17 mouse cellular contexts compared by ENCODE assay signal in the genomic region with DNA sequence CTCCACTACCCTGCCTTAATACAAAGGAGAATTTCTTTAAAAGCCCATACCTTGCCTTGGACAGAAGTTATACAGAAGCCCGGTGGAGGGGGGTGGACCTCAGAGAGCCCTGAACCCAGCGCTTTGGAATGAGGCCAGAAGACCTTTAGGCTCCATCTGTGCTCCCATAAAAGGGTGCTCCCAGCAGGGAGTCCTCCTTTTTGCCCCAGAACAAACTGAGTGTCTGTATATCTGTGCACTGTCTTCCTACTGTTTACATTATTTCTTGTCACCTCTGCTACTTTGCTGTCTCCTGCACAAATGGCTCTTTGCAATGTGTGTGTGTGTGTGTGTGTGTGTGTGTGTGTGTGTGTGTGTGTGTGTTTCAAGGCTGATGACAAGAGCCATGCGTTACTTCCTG. TPM values are rescaled to one million over a fixed set of nuclear protein-coding genes. Genes with fewer than 3 reads are reported as not detected.
DNase-seq lines count a peak whose midpoint lies in the region; ATAC-seq and TF ChIP-seq lines count a peak whose summit lies in the region.
"Had no signal": no experiment of that assay in that cellular context is flagged by ENCODE, and none has a peak within 500 bp of the region (broad histone marks: within the 10 kb centered on the region; RNA-seq: fewer than 3 reads in every experiment).

No protein-coding gene starts in this region.

- no peak for TF ChIP-seq EP300 in lung, postnatal 0 days (IDR thresholded peaks at IDR 0.05)

- peaks cover 5% of the 10 kb centered on the region for H3K36me3 ChIP-seq in limb, embryonic 13.5 days
- H3K36me3 ChIP-seq in limb, embryonic 10.5 days, result no peaks in the 10 kb centered on the region
- H3K36me3 ChIP-seq in lung, postnatal 0 days (ENCODE audit: insufficient read depth, low read length), result no peaks in the 10 kb centered on the region
- H3K36me3 ChIP-seq in intestine, postnatal 0 days (ENCODE audit: control insufficient read depth, insufficient read depth), result no peaks in the 10 kb centered on the region
- H3K36me3 ChIP-seq: forebrain, embryonic 12.5 days had no signal

- no peak for DNase-seq in limb, embryonic 10.5 days (ENCODE audit: low spot score)
- no peak for DNase-seq in lung, postnatal 0 days (ENCODE audit: low spot score)
- DNase-seq in lung, postnatal 36 days, result no peak
- DNase-seq in embryo, embryonic 10 days (ENCODE audit: low spot score), result no peak
- no peak for DNase-seq in testis, postnatal 10 days (ENCODE audit: low spot score)
- DNase-seq: adrenal gland, postnatal 14 days; cerebellum, adult 11-12 months; cerebellum, adult 9-10 months; cerebellum, postnatal 25 days; gastrocnemius, postnatal 10 days; heart, postnatal 36 days had no signal

- H3K9ac ChIP-seq in limb, embryonic 13.5 days, result no peak overlapping the region
- H3K9ac ChIP-seq in lung, postnatal 0 days (replicated peaks; ENCODE audit: low read depth), result no peak overlapping the region
- no peak overlapping the region for H3K9ac ChIP-seq in intestine, postnatal 0 days (ENCODE audit: low read depth, low read length)
- H3K9ac ChIP-seq: embryonic facial prominence, embryonic 13.5 days; forebrain, embryonic 12.5 days; heart, embryonic 13.5 days had no signal

- no peak overlapping the region for H3K4me2 ChIP-seq in limb, embryonic 13.5 days (replicated peaks)
- H3K4me2 ChIP-seq in lung, postnatal 0 days (replicated peaks; ENCODE audit: low read depth, low read length), result no peak overlapping the region
- no peak overlapping the region for H3K4me2 ChIP-seq in intestine, postnatal 0 days (replicated peaks; ENCODE audit: low read depth)
- H3K4me2 ChIP-seq: embryonic facial prominence, embryonic 13.5 days; forebrain, embryonic 12.5 days; heart, embryonic 13.5 days had no signal

- H3K9me3 ChIP-seq in limb, embryonic 13.5 days, result no peaks in the 10 kb centered on the region
- H3K9me3 ChIP-seq in limb, embryonic 10.5 days (replicated peaks), result no peaks in the 10 kb centered on the region
- no peaks in the 10 kb centered on the region for H3K9me3 ChIP-seq in lung, postnatal 0 days (ENCODE audit: low read length)
- H3K9me3 ChIP-seq in intestine, postnatal 0 days (ENCODE audit: control insufficient read depth), result no peaks in the 10 kb centered on the region
- H3K9me3 ChIP-seq: embryonic facial prominence, embryonic 13.5 days; forebrain, embryonic 12.5 days; heart, embryonic 13.5 days had no signal

- H3K27ac ChIP-seq in limb, embryonic 13.5 days, result peak overlapping the region; percentile 22; the same call in 1 of the 2 replicates
- no peak overlapping the region for H3K27ac ChIP-seq in limb, embryonic 10.5 days
- no peak overlapping the region for H3K27ac ChIP-seq in lung, postnatal 0 days (ENCODE audit: low read length)
- 0 out of 2 replicates have a peak overlapping the region, but pooled peaks have one; percentile 4 for H3K27ac ChIP-seq in intestine, postnatal 0 days (ENCODE audit: low read depth, low read length)
- H3K27ac ChIP-seq: embryonic facial prominence, embryonic 13.5 days; forebrain, embryonic 12.5 days; heart, embryonic 13.5 days had no signal

- H3K27me3 ChIP-seq in limb, embryonic 13.5 days, result no peaks in the 10 kb centered on the region
- no peaks in the 10 kb centered on the region for H3K27me3 ChIP-seq in limb, embryonic 10.5 days (ENCODE audit: low read depth, poor library complexity, severe bottlenecking)
- no peaks in the 10 kb centered on the region for H3K27me3 ChIP-seq in lung, postnatal 0 days (replicated peaks; ENCODE audit: insufficient read depth, low read length)
- no peaks in the 10 kb centered on the region for H3K27me3 ChIP-seq in intestine, postnatal 0 days (replicated peaks; ENCODE audit: control insufficient read depth, insufficient read depth, low read length)
- H3K27me3 ChIP-seq: embryonic facial prominence, embryonic 13.5 days; forebrain, embryonic 12.5 days; heart, embryonic 13.5 days had no signal

- 73% methylated on average over 3 of the region's 3 CpGs for whole genome bisulfite sequencing in limb, embryonic 13.5 days
- 91% methylated on average over 3 of the region's 3 CpGs for WGBS in limb, embryonic 10.5 days
- 52% methylated on average over 3 of the region's 3 CpGs for WGBS in lung, postnatal 0 days
- WGBS in intestine, postnatal 0 days, result 53% methylated on average over 3 of the region's 3 CpGs

- H3K4me1 ChIP-seq in limb, embryonic 13.5 days, result peaks cover 10% of the 10 kb centered on the region; the same call in 1 of the 2 replicates
- H3K4me1 ChIP-seq in limb, embryonic 10.5 days, result no peaks in the 10 kb centered on the region
- H3K4me1 ChIP-seq in lung, postnatal 0 days (ENCODE audit: insufficient read depth, low read depth, low read length), result no peaks in the 10 kb centered on the region
- no peaks in the 10 kb centered on the region for H3K4me1 ChIP-seq in intestine, postnatal 0 days (replicated peaks; ENCODE audit: control insufficient read depth, insufficient read depth, low read length)
- H3K4me1 ChIP-seq: embryonic facial prominence, embryonic 13.5 days; forebrain, embryonic 12.5 days had no signal

- no peak for ATAC-seq in limb, embryonic 13.5 days (ENCODE audit: low FRiP score, low read depth)
- ATAC-seq in lung, postnatal 0 days, result 0 out of 2 replicates have a peak, but pooled peaks have one; percentile 16
- ATAC-seq in intestine, postnatal 0 days, result no peak
- ATAC-seq: forebrain, embryonic 16.5 days had no signal

- TF ChIP-seq CTCF in lung, postnatal 0 days (IDR thresholded peaks at IDR 0.05), result no peak
- no peak for TF ChIP-seq CTCF in intestine, postnatal 0 days (IDR thresholded peaks at IDR 0.05; ENCODE audit: low read depth)

- no peak overlapping the region for H3K4me3 ChIP-seq in limb, embryonic 13.5 days
- H3K4me3 ChIP-seq in limb, embryonic 10.5 days, result no peak overlapping the region
- no peak overlapping the region for H3K4me3 ChIP-seq in lung, postnatal 0 days (ENCODE audit: low read depth, low read length)
- H3K4me3 ChIP-seq in intestine, postnatal 0 days (ENCODE audit: low read depth, low read length), result no peak overlapping the region
- H3K4me3 ChIP-seq: embryonic facial prominence, embryonic 13.5 days; forebrain, embryonic 12.5 days; heart, embryonic 13.5 days had no signal

RNA-seq across cellular contexts. Expression of a gene that starts 45.8 kb away (rescaled TPM):
- polyA plus RNA-seq in limb, embryonic 13.5 days (2015; fragmentation: Nextera tagmentation; extraction: Ambion mirVana), result 0.24 and 0.25 TPM in 2 replicates
- 0.14 and 0.16 TPM in 2 replicates for polyA plus RNA-seq in limb, embryonic 10.5 days (2016; fragmentation: Nextera tagmentation; extraction: Ambion mirVana)
- 0.33 and 0.68 TPM in 2 replicates for polyA plus RNA-seq in lung, postnatal 0 days (2015; fragmentation: Nextera tagmentation; extraction: Ambion mirVana)
- 0.34 and 0.39 TPM in 2 replicates for polyA plus RNA-seq in intestine, postnatal 0 days (2015; fragmentation: Nextera tagmentation; extraction: Ambion mirVana)

RNA-seq across cellular contexts. Expression of a gene that starts 48.7 kb away (rescaled TPM):
- 17.9 and 18.6 TPM in 2 replicates for polyA plus RNA-seq in limb, embryonic 13.5 days (2015; fragmentation: Nextera tagmentation; extraction: Ambion mirVana)
- 4.5 and 5.6 TPM in 2 replicates for polyA plus RNA-seq in limb, embryonic 10.5 days (2016; fragmentation: Nextera tagmentation; extraction: Ambion mirVana)
- polyA plus RNA-seq in lung, postnatal 0 days (2015; fragmentation: Nextera tagmentation; extraction: Ambion mirVana), result 23.6 and 25.7 TPM in 2 replicates
- 9.9 and 11.2 TPM in 2 replicates for polyA plus RNA-seq in intestine, postnatal 0 days (2015; fragmentation: Nextera tagmentation; extraction: Ambion mirVana)

Comparison
In these comparisons a context has a peak if more than half of its experiments do, and no peak if none do; other contexts are left out.
1. H3K27ac ChIP-seq: peak in limb, embryonic 13.5 days (single experiment) and intestine, postnatal 0 days (single experiment); none in limb, embryonic 10.5 days (single experiment) and lung, postnatal 0 days (single experiment).